Mouse (Mus musculus): ENCODE results near the gene Xndc1. TPM values are rescaled to one million over a fixed set of nuclear protein-coding genes. Genes with fewer than 3 reads are reported as not detected.
A peak's percentile ranks its signal among the peaks of the same experiment; 100 is the strongest.

Gene Xndc1
- polyA plus RNA-seq, 1 experiment from 2014 or later: 22.7 TPM

DNA sequence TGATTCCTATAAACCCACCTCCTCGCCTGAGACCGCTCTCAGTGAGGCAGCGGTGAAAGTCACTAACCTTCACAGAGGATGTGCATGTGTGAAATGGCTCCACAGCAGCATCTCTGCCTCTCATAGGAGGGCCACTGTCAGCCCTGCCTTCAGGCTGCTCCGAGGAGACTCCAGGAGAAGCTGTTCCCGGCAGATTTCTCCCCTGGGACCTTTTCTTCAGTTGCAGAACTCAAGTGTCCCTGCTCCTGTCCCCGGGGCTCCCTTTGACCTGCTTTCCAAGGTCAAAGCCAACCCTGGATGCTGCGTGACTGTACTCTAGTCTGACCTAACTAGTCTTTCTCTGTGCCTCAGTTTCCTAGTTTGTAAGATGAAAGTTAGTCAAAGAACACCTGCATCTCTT is 43.9 kb downstream of the Xndc1 start, which contains the start of gene Art5:
Gene Art5, minus strand, starts transcription at position 319 of the 400 bp plus-strand sequence.
- Histone ChIP-seq H3K4me3 (ENCODE audit: low read depth, low read length) (no peak within 1 kb of the TSS), H3K9ac (ENCODE audit: low read length) (no peak within 1 kb of the TSS), H3K4me1 (replicated peaks; ENCODE audit: control insufficient read depth, insufficient read depth, low read length) (no peaks in the 10 kb centered on the region), H3K4me2 (ENCODE audit: low read length) (no peak within 1 kb of the TSS), H3K9me3 (ENCODE audit: control insufficient read depth, low read length) (no peaks in the 10 kb centered on the region), H3K36me3 (ENCODE audit: control insufficient read depth, insufficient read depth, low read length) (no peaks in the 10 kb centered on the region), H3K27me3 (replicated peaks; ENCODE audit: control insufficient read depth, insufficient read depth, low read length) (no peaks in the 10 kb centered on the region), H3K27ac (ENCODE audit: low read depth) (no peak within 1 kb of the TSS)
- no peak for DNase-seq (ENCODE audit: low spot score)
- WGBS: 78% methylated on average over 7 of the region's 7 CpGs
- no peak for ATAC-seq (replicated peaks; ENCODE audit: low FRiP score, low TSS enrichment, low read depth)

DNA sequence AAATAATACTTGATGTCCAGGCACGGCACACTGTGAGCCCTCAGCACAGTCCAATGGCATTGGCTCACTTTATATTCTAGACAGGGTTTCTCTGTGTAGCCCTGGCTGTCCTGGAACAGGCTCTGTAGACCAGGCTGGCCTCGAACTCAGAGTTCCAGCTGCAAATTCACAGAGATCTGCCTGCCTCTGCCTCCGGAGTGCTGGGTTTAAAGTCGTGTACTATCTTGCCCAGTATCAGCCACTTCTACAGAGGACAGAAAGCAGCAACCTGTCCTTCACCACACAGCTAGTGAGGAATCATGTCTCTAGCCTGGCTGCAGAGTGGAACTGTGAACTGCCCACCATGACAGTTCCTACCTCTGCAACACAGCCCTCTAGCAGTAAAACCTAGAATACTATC is 44.4 kb downstream of the Xndc1 start:
- Histone ChIP-seq H3K4me1 (replicated peaks; ENCODE audit: control insufficient read depth, insufficient read depth, low read length) (no peaks in the 10 kb centered on the region), H3K9ac (ENCODE audit: low read length) (no peak overlapping the region), H3K27me3 (replicated peaks; ENCODE audit: control insufficient read depth, insufficient read depth, low read length) (no peaks in the 10 kb centered on the region), H3K36me3 (ENCODE audit: control insufficient read depth, insufficient read depth, low read length) (no peaks in the 10 kb centered on the region), H3K9me3 (ENCODE audit: control insufficient read depth, low read length) (no peaks in the 10 kb centered on the region), H3K4me2 (ENCODE audit: low read length) (no peak overlapping the region), H3K27ac (ENCODE audit: low read depth) (no peak overlapping the region), H3K4me3 (ENCODE audit: low read depth, low read length) (no peak overlapping the region)
- ATAC-seq (replicated peaks; ENCODE audit: low FRiP score, low TSS enrichment, low read depth): no peak
- WGBS: 93% methylated on average over 4 of the region's 4 CpGs
- DNase-seq (ENCODE audit: low spot score): no peak

DNA sequence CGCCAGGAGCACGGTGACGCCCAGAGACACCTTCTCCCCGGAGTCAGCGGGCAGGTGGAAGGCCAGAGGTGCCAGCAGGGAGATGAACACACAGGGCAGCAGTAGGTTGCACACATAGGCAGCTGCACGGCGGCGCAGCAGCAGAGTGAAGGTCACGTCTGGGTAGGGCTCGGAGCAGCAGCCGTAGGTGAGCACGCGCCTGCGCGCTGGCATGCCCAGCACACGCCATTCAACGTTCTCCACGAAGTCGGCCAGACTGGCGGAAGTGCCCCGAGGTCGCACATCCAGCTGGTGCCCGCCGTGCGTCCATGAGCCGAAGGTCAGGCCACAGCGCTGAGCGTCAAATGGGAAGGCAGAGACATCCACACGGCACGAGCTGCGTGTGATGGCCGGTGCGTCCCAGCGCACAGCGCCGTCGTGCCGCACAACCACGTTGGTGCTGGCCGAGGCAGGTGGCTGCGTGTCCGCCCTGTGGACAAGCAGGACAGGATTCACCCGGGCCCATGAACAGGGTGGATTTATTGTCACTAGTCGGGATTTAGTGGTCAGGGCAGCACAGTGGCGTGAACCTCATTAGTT is 47.9 kb downstream of the Xndc1 start:
- H3K9me3 ChIP-seq (ENCODE audit: control insufficient read depth, low read length): no peaks in the 10 kb centered on the region
- 80% methylated on average over 45 of the region's 45 CpGs for WGBS
- H3K4me1 ChIP-seq (replicated peaks; ENCODE audit: control insufficient read depth, insufficient read depth, low read length): no peaks in the 10 kb centered on the region
- ATAC-seq (replicated peaks; ENCODE audit: low FRiP score, low TSS enrichment, low read depth) (no peak), DNase-seq (ENCODE audit: low spot score) (no peak)
- no peak overlapping the region for H3K27ac ChIP-seq (ENCODE audit: low read depth)
- H3K9ac ChIP-seq (ENCODE audit: low read length): no peak overlapping the region
- H3K4me3 ChIP-seq (ENCODE audit: low read depth, low read length): no peak overlapping the region
- 0 out of 2 replicates have a peak, but pooled peaks cover 2% of the 10 kb centered on the region for H3K36me3 ChIP-seq (ENCODE audit: control insufficient read depth, insufficient read depth, low read length)
- H3K27me3 ChIP-seq (replicated peaks; ENCODE audit: control insufficient read depth, insufficient read depth, low read length): no peaks in the 10 kb centered on the region
- no peak overlapping the region for H3K4me2 ChIP-seq (ENCODE audit: low read length)

DNA sequence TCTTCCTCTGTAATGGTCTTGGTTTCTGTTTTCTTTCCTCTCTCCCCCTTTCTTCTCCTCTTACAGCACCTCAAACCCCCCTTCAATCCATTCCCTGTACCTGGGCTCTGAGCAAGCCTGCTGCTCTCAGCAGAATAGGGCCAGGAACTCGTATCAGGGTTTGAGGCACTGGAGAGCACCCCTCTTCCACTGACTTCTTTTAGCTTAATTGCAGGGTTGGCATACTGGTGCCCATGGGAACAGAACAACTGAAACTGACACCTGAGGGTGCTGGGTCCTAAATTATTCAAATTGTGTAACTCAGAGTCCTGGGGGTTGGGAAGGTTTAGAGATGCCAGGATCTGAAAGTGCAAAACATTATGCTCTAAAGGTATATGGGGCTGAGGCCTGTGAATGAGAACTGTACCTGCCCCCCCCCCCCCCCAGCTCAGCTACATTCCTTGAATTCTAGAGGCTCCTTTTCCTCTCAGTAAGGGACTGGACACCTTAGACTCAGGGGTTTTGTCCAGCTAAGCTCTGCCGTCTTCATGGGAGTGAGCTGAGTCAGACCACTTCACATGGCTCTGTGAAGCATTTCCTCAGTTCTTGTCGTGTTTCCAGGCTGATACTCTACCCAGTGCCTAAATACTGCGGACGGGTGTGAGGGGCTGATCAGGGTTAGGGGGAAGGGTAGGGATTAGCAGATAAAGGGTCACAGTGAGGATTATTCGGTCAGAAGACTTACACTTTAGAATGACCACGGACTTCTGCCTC is 51.4 kb downstream of the Xndc1 start, which contains the start of gene Chrna10:
Gene Chrna10, minus strand, starts transcription at position 250 of the 753 bp plus-strand sequence.
- Histone ChIP-seq H3K4me2 (ENCODE audit: low read length) (no peak within 1 kb of the TSS), H3K27ac (ENCODE audit: low read depth) (no peak within 1 kb of the TSS), H3K9me3 (ENCODE audit: control insufficient read depth, low read length) (no peaks in the 10 kb centered on the region), H3K4me1 (replicated peaks; ENCODE audit: control insufficient read depth, insufficient read depth, low read length) (no peaks in the 10 kb centered on the region), H3K9ac (ENCODE audit: low read length) (no peak within 1 kb of the TSS), H3K4me3 (ENCODE audit: low read depth, low read length) (no peak within 1 kb of the TSS), H3K27me3 (replicated peaks; ENCODE audit: control insufficient read depth, insufficient read depth, low read length) (no peaks in the 10 kb centered on the region), H3K36me3 (ENCODE audit: control insufficient read depth, insufficient read depth, low read length) (peaks cover 37% of the 10 kb centered on the region)
- WGBS: 34% methylated on average over 7 of the region's 7 CpGs
- DNase-seq (ENCODE audit: low spot score): no peak
- ATAC-seq (replicated peaks; ENCODE audit: low FRiP score, low TSS enrichment, low read depth): 0 out of 2 replicates have a peak, but pooled peaks have one; percentile 21

DNA sequence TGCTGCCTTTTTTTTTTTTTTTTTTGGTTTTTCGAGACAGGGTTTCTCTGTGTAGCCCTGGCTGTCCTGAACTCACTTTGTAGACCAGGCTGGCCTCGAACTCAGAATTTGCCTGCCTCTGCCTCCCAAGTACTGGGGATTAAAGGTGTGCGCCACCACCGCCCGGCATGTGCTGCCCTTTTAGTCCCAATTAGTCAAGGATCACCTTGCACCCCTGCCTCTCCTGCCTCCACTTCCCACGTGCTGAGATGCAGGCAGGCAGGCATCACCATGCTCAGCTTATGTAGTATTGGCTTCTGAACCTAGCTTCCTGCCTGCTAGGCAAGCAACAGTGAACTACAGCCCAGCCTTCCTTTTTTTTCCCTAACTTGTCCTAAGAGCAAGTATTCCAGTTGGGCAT is 52.1 kb downstream of the Xndc1 start:
- 75% methylated on average over 6 of the region's 6 CpGs for WGBS
- ATAC-seq (replicated peaks; ENCODE audit: low FRiP score, low TSS enrichment, low read depth) (no peak), DNase-seq (ENCODE audit: low spot score) (no peak)
- Histone ChIP-seq H3K9me3 (ENCODE audit: control insufficient read depth, low read length) (no peaks in the 10 kb centered on the region), H3K9ac (ENCODE audit: low read length) (no peak overlapping the region), H3K4me2 (ENCODE audit: low read length) (no peak overlapping the region), H3K27ac (ENCODE audit: low read depth) (no peak overlapping the region), H3K27me3 (replicated peaks; ENCODE audit: control insufficient read depth, insufficient read depth, low read length) (no peaks in the 10 kb centered on the region), H3K4me1 (replicated peaks; ENCODE audit: control insufficient read depth, insufficient read depth, low read length) (no peaks in the 10 kb centered on the region), H3K4me3 (ENCODE audit: low read depth, low read length) (no peak overlapping the region), H3K36me3 (ENCODE audit: control insufficient read depth, insufficient read depth, low read length) (peaks cover 43% of the 10 kb centered on the region)

DNA sequence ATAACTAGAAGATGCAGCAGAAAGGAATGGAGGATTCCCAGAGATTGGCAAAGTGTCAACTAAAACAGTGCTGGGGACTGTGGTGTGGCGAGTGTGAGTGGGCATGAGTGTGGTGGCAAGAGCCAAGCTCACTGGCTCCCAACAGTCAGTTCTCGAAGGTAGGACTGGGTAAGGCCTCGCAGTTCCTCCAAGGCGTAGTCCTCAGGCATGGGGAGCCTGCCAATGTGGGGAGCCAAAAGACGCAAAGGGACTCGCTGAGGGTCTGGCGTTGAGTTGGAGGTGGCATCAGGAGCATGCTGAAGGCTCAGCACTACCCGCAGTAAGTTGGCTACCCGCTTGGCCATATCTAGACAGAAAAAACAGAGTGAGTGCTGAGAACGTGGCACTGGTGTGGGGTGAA is 55.0 kb downstream of the Xndc1 start:
- Histone ChIP-seq H3K36me3 (ENCODE audit: control insufficient read depth, insufficient read depth, low read length) (peaks cover 73% of the 10 kb centered on the region), H3K27me3 (replicated peaks; ENCODE audit: control insufficient read depth, insufficient read depth, low read length) (no peaks in the 10 kb centered on the region), H3K9ac (ENCODE audit: low read length) (no peak overlapping the region), H3K4me1 (replicated peaks; ENCODE audit: control insufficient read depth, insufficient read depth, low read length) (no peaks in the 10 kb centered on the region), H3K9me3 (ENCODE audit: control insufficient read depth, low read length) (no peaks in the 10 kb centered on the region), H3K4me2 (ENCODE audit: low read length) (no peak overlapping the region), H3K27ac (ENCODE audit: low read depth) (no peak overlapping the region), H3K4me3 (ENCODE audit: low read depth, low read length) (no peak overlapping the region)
- ATAC-seq (replicated peaks; ENCODE audit: low FRiP score, low TSS enrichment, low read depth): no peak
- WGBS: 95% methylated on average over 10 of the region's 10 CpGs
- DNase-seq (ENCODE audit: low spot score): no peak

DNA sequence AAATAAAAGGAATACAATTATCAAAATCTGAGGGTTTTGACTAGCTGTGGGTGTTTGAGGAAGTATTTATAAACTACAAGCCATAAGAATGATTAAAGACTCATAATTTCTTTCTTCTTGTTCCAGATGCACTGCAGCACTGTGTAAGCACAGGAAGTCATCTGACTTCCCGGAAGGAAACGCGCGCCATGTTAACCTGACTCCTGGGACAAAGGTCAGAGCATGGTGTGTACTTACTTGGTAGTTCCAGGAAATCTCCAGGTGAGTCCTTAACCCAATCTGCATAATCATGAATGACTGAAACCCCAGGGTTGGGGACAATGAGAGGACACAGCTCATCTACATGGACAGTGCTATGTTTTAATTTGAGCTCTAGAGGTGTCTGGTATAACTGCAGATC is 67.1 kb downstream of the Xndc1 start:
- no peak for ATAC-seq (replicated peaks; ENCODE audit: low FRiP score, low TSS enrichment, low read depth)

More for the DNA sequence above, 67.1 kb downstream of the Xndc1 start:
- peaks cover 88% of the 10 kb centered on the region for H3K36me3 ChIP-seq (ENCODE audit: control insufficient read depth, insufficient read depth, low read length)
- H3K27ac ChIP-seq (ENCODE audit: low read depth): no peak overlapping the region
- H3K4me3 ChIP-seq (ENCODE audit: low read depth, low read length): no peak overlapping the region
- no peaks in the 10 kb centered on the region for H3K27me3 ChIP-seq (replicated peaks; ENCODE audit: control insufficient read depth, insufficient read depth, low read length)
- 82% methylated on average over 4 of the region's 4 CpGs for WGBS
- H3K9me3 ChIP-seq (ENCODE audit: control insufficient read depth, low read length): no peaks in the 10 kb centered on the region
- H3K9ac ChIP-seq (ENCODE audit: low read length): no peak overlapping the region
- DNase-seq (ENCODE audit: low spot score): peak; percentile 24
- H3K4me2 ChIP-seq (ENCODE audit: low read length): no peak overlapping the region
- no peaks in the 10 kb centered on the region for H3K4me1 ChIP-seq (replicated peaks; ENCODE audit: control insufficient read depth, insufficient read depth, low read length)
